Mouse (Mus musculus) stomach, postnatal 0 days (tissue): ENCODE results near the gene Lama4. TPM values are rescaled to one million over a fixed set of nuclear protein-coding genes. Genes with fewer than 3 reads are reported as not detected.

ENCODE experiments used
- ATAC-seq: fragments of 200-750 bp; cut with Nextera tagmentation; 2 replicates; pipeline ENCODE4 v1.8.0; 2017; ENCODE audit not compliant: low FRiP score, low TSS enrichment
- DNase-seq: peaks from one replicate; pipeline ENCODE4 v3.0.0-alpha.2; 2016; ENCODE audit warnings: low spot score
- H3K27ac ChIP-seq: fragments of 300-500 bp; sonication (generic); replicated peaks from 2 replicates; pipeline ENCODE4 v1.5.1; 2014; ENCODE audit warnings: mild to moderate bottlenecking, control low read depth
- H3K27me3 ChIP-seq: fragments of 300-500 bp; sonication (generic); 2 replicates; pipeline ENCODE4 v1.6.1; 2014; ENCODE audit warnings: low read length; ENCODE audit not compliant: control insufficient read depth, insufficient read depth
- H3K36me3 ChIP-seq: fragments of 300-500 bp; sonication (generic); 2 replicates; pipeline ENCODE4 v1.6.1; 2014; ENCODE audit warnings: low read length, mixed read lengths; ENCODE audit not compliant: control insufficient read depth, insufficient read depth
- H3K4me1 ChIP-seq: fragments of 300-500 bp; sonication (generic); replicated peaks from 2 replicates; pipeline ENCODE4 v1.6.1; 2014; ENCODE audit warnings: antibody characterized with exemption; ENCODE audit not compliant: control insufficient read depth, insufficient read depth
- H3K4me2 ChIP-seq: fragments of 300-500 bp; sonication (generic); replicated peaks from 2 replicates; pipeline ENCODE4 v1.6.1; 2014; ENCODE audit warnings: low read depth, mild to moderate bottlenecking, control low read depth, moderate library complexity
- H3K4me3 ChIP-seq: fragments of 300-500 bp; sonication (generic); 2 replicates; pipeline ENCODE4 v1.5.1; 2014; ENCODE audit warnings: low read depth, low read length, control low read depth
- H3K9ac ChIP-seq: fragments of 300-500 bp; sonication (generic); 2 replicates; pipeline ENCODE4 v1.6.1; 2014; ENCODE audit warnings: mild to moderate bottlenecking, low read length, control low read depth, mixed read lengths
- H3K9me3 ChIP-seq: fragments of 300-500 bp; sonication (generic); 2 replicates; pipeline ENCODE4 v1.6.1; 2016; ENCODE audit warnings: low read length; ENCODE audit not compliant: control insufficient read depth
- CTCF ChIP-seq: IDR thresholded peaks from 2 replicates; pipeline ENCODE4 v1.5.1; 2016; ENCODE audit warnings: antibody characterized with exemption, low read depth, mild to moderate bottlenecking, moderate library complexity
- EP300 ChIP-seq: optimal IDR thresholded peaks from 2 replicates; pipeline ENCODE3; 2016; ENCODE audit warnings: antibody characterized with exemption
- WGBS: fragments of 180-500 bp; shearing (Covaris S2); extraction: QIAGEN DNeasy Blood & Tissue Kit; methylation state at CpG from one replicate; pipeline ENCODE4 v1.1.7; 2014; 5-methylcytosine and 5-hydroxymethylcytosine counted together
- polyA plus RNA-seq: library from polyadenylated mRNA; unstranded; fragments of >200 nt; fragmentation: Nextera tagmentation; extraction: Ambion mirVana; gene quantifications from 2 replicates; pipeline ENCODE4 v1.2.1, GENCODE M21; 2015

Gene Lama4
- polyA plus RNA-seq, result 27.6 and 28.9 TPM in 2 replicates

GRCm38 (mm10) chr10:38965075-38965781, at the start of gene Lama4:
Gene Lama4, plus strand, starts transcription at chr10:38965515.
- TF ChIP-seq EP300 (no peak), CTCF (peak; percentile 15; the same call in 1 of the 2 replicates)
- H3K9me3 ChIP-seq, result no peaks in the 10 kb centered on the region
- peak within 1 kb of the TSS; percentile 70 for H3K9ac ChIP-seq
- WGBS, result 5% methylated on average over 20 of the region's 24 CpGs
- peak; percentile 53 for DNase-seq
- no peaks in the 10 kb centered on the region for H3K36me3 ChIP-seq
- peak within 1 kb of the TSS; percentile 66 for H3K4me2 ChIP-seq
- ATAC-seq, result peak; percentile 85
- H3K27ac ChIP-seq, result peak within 1 kb of the TSS; percentile 84
- peak within 1 kb of the TSS; percentile 54 for H3K4me3 ChIP-seq
- no peaks in the 10 kb centered on the region for H3K27me3 ChIP-seq
- H3K4me1 ChIP-seq, result 0 out of 2 replicates have a peak, but pooled peaks cover 3% of the 10 kb centered on the region

GRCm38 (mm10) chr10:38916027-38916617, 49.2 kb upstream of the Lama4 start:
- Histone ChIP-seq H3K4me1 (no peaks in the 10 kb centered on the region), H3K27me3 (no peaks in the 10 kb centered on the region), H3K36me3 (no peaks in the 10 kb centered on the region), H3K4me2 (no peak overlapping the region), H3K4me3 (no peak overlapping the region), H3K27ac (no peak overlapping the region), H3K9ac (no peak overlapping the region), H3K9me3 (no peaks in the 10 kb centered on the region)
- ATAC-seq (no peak; the same call in 1 of the 2 replicates), DNase-seq (no peak)
- TF ChIP-seq CTCF (no peak), EP300 (no peak)
- WGBS, result 34% methylated on average over 4 of the region's 4 CpGs

- H3K9me3 ChIP-seq, result no peaks in the 10 kb centered on the region
- no peak overlapping the region for H3K27ac ChIP-seq
- H3K4me2 ChIP-seq, result no peak overlapping the region
- no peak overlapping the region for H3K9ac ChIP-seq
- ATAC-seq (no peak), DNase-seq (no peak)
- H3K36me3 ChIP-seq, result no peaks in the 10 kb centered on the region
- no peak overlapping the region for H3K4me3 ChIP-seq
- no peaks in the 10 kb centered on the region for H3K4me1 ChIP-seq
- no peak for TF ChIP-seq EP300
- TF ChIP-seq CTCF, result no peak
- WGBS, result 76% methylated on average over 6 of the region's 6 CpGs
- no peaks in the 10 kb centered on the region for H3K27me3 ChIP-seq
These were observed 36.2 kb upstream of the Lama4 start for GRCm38 (mm10) chr10:38928940-38929697.

- Histone ChIP-seq H3K4me3 (no peak overlapping the region), H3K9ac (no peak overlapping the region), H3K36me3 (no peaks in the 10 kb centered on the region), H3K27ac (no peak overlapping the region), H3K27me3 (no peaks in the 10 kb centered on the region), H3K4me2 (no peak overlapping the region), H3K4me1 (no peaks in the 10 kb centered on the region), H3K9me3 (no peaks in the 10 kb centered on the region)
- WGBS, result 46% methylated on average over 2 of the region's 2 CpGs
- no peak for ATAC-seq
- no peak for TF ChIP-seq CTCF
- no peak for TF ChIP-seq EP300
- no peak for DNase-seq
These were observed 20.6 kb upstream of the Lama4 start for GRCm38 (mm10) chr10:38944701-38945100.

- no peak for DNase-seq
- no peak for TF ChIP-seq EP300
- no peak for TF ChIP-seq CTCF
- no peaks in the 10 kb centered on the region for H3K9me3 ChIP-seq
- no peak overlapping the region for H3K9ac ChIP-seq
- 31% methylated on average over 2 of the region's 2 CpGs for WGBS
- no peaks in the 10 kb centered on the region for H3K27me3 ChIP-seq
- H3K4me1 ChIP-seq, result no peaks in the 10 kb centered on the region
- no peak for ATAC-seq
- H3K36me3 ChIP-seq, result no peaks in the 10 kb centered on the region
- H3K4me3 ChIP-seq, result no peak overlapping the region
- H3K27ac ChIP-seq, result no peak overlapping the region
- H3K4me2 ChIP-seq, result no peak overlapping the region
These were observed 3.4 kb upstream of the Lama4 start for GRCm38 (mm10) chr10:38961920-38962319.
